Mouse (Mus musculus): Measurements from ENCODE around the gene Lrrc1. TPM values are rescaled to one million over a fixed set of nuclear protein-coding genes. Genes with fewer than 3 reads are reported as not detected.
A peak's percentile ranks its signal among the peaks of the same experiment; 100 is the strongest.

Gene Lrrc1
- total RNA-seq, 2 experiments from 2014 or later, result 7.3 to 9.4 TPM

- DNase-seq (ENCODE audit: low spot score in 2 of 2), result peak; percentile 50 to 72
Measured at GRCm38 (mm10) chr9:77469791-77470607, 74.7 kb downstream of the Lrrc1 start.

- DNase-seq (ENCODE audit: low spot score in 2 of 2), result no peak
Measured at GRCm38 (mm10) chr9:77466926-77467325, 77.7 kb downstream of the Lrrc1 start.

- DNase-seq (ENCODE audit: low spot score in 2 of 2), result no peak
Measured at GRCm38 (mm10) chr9:77465401-77465800, 79.3 kb downstream of the Lrrc1 start.

GRCm38 (mm10) chr9:77463861-77464260 is 80.8 kb downstream of the Lrrc1 start:
- no peak for DNase-seq (ENCODE audit: low spot score in 2 of 2)

GRCm38 (mm10) chr9:77463195-77463594 is 81.5 kb downstream of the Lrrc1 start:
- DNase-seq (ENCODE audit: low spot score in 2 of 2), result no peak

GRCm38 (mm10) chr9:77461371-77461915 is 83.2 kb downstream of the Lrrc1 start:
- no peak for DNase-seq (ENCODE audit: low spot score in 2 of 2)

GRCm38 (mm10) chr9:77460408-77460807 is 84.3 kb downstream of the Lrrc1 start:
- no peak for DNase-seq (ENCODE audit: low spot score in 2 of 2)

GRCm38 (mm10) chr9:77459365-77459764 is 85.3 kb downstream of the Lrrc1 start:
- no peak for DNase-seq (ENCODE audit: low spot score in 2 of 2)

GRCm38 (mm10) chr9:77456169-77456826 is 88.4 kb downstream of the Lrrc1 start:
- no peak for DNase-seq (ENCODE audit: low spot score in 2 of 2)

GRCm38 (mm10) chr9:77455439-77456168 is 89.1 kb downstream of the Lrrc1 start:
- DNase-seq (ENCODE audit: low spot score in 2 of 2), result no peak

- no peak for DNase-seq (ENCODE audit: low spot score in 2 of 2)
Measured at GRCm38 (mm10) chr9:77452046-77452807, 92.4 kb downstream of the Lrrc1 start.

- no peak for DNase-seq (ENCODE audit: low spot score in 2 of 2)
Measured at GRCm38 (mm10) chr9:77450447-77450846, 94.2 kb downstream of the Lrrc1 start.

GRCm38 (mm10) chr9:77444876-77445275 is 99.8 kb downstream of the Lrrc1 start:
- no peak for DNase-seq (ENCODE audit: low spot score in 2 of 2)

GRCm38 (mm10) chr9:77439371-77439770 is 105.3 kb downstream of the Lrrc1 start:
- no peak for DNase-seq (ENCODE audit: low spot score in 2 of 2)

- peak in 1 of 2 experiments; percentile 28 for DNase-seq (ENCODE audit: low spot score in 2 of 2)
Measured at GRCm38 (mm10) chr9:77438836-77439271, 105.8 kb downstream of the Lrrc1 start.

GRCm38 (mm10) chr9:77437131-77437530 is 107.5 kb downstream of the Lrrc1 start:
- DNase-seq (ENCODE audit: low spot score in 2 of 2), result no peak

- DNase-seq (ENCODE audit: low spot score in 2 of 2), result no peak
Measured at GRCm38 (mm10) chr9:77434965-77435364, 109.7 kb downstream of the Lrrc1 start.

- no peak for DNase-seq (ENCODE audit: low spot score in 2 of 2)
Measured at GRCm38 (mm10) chr9:77433476-77433875, 111.2 kb downstream of the Lrrc1 start.

- no peak for DNase-seq (ENCODE audit: low spot score in 2 of 2)
Measured at GRCm38 (mm10) chr9:77432030-77432429, 112.6 kb downstream of the Lrrc1 start.

- DNase-seq (ENCODE audit: low spot score in 2 of 2), result no peak
Measured at GRCm38 (mm10) chr9:77430413-77431087, 114.1 kb downstream of the Lrrc1 start.

Measured in layer of hippocampus, adult 18-20 months (tissue).